Mouse (Mus musculus) bone marrow, adult 2 months (tissue): ENCODE results near the gene Cryl1. TPM values are rescaled to one million over a fixed set of nuclear protein-coding genes. Genes with fewer than 3 reads are reported as not detected.

ENCODE experiments used
- H3K27ac ChIP-seq: fragments of 200-500 bp; 2 replicates; pipeline ENCODE4 v1.5.1; 2012; ENCODE audit warnings: low read depth, mild to moderate bottlenecking, control low read depth, inconsistent platforms, low read length; ENCODE audit not compliant: control insufficient read depth, poor library complexity, insufficient read depth
- H3K4me1 ChIP-seq: fragments of 200-500 bp; 2 replicates; pipeline ENCODE4 v1.6.1; 2011; ENCODE audit warnings: low read length; ENCODE audit not compliant: control insufficient read depth, insufficient read depth
- H3K4me3 ChIP-seq: fragments of 200-500 bp; replicated peaks from 2 replicates; pipeline ENCODE3; 2011; ENCODE audit warnings: mild to moderate bottlenecking, low read depth, low read length, control low read depth; ENCODE audit not compliant: control insufficient read depth
- CTCF ChIP-seq: fragments of 200-500 bp; IDR thresholded peaks from 2 replicates; pipeline ENCODE4 v1.5.1; 2011; ENCODE audit warnings: low read length, control low read depth; ENCODE audit not compliant: control insufficient read depth, insufficient read depth
- POLR2A ChIP-seq: fragments of 200-500 bp; IDR thresholded peaks from 2 replicates; pipeline ENCODE4 v1.6.1; 2011; ENCODE audit warnings: low read depth, mild to moderate bottlenecking, control low read depth, low read length, borderline replicate concordance; ENCODE audit not compliant: control insufficient read depth
- WGBS: fragments of 180-500 bp; shearing (Covaris S2); methylation state at CpG from one replicate; pipeline ENCODE4 v1.1.7; 2018; 5-methylcytosine and 5-hydroxymethylcytosine counted together
- polyA plus RNA-seq: library from polyadenylated mRNA; stranded (reverse); fragments of >200 nt; gene quantifications from 2 replicates; pipeline ENCODE4 v1.2.4, GENCODE M21; 2011; ENCODE audit warnings: low replicate concordance; ENCODE audit not compliant: missing spikeins, insufficient read depth, insufficient read length

The Cryl1 gene
- polyA plus RNA-seq, 1 experiment = 8.3 TPM

DNA sequence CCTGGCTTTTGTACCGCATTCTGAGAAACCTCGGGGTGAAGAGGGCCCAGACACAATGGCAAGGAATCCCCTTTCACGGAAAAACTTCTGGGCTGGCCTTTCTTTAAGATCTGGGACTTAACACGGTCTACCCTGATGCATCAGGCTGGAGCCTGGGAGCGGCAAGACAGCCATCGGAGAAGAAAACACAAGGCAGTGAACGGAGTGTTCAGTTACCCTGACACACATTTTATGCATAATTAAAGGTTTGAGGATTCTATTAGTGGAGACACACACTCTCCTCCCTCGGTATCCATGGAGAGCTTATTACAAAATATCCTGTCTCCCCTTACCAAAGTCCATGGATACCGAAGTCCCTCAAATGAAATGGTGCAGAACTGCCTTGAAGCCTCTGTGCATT, 109.2 kb downstream of the Cryl1 start:
- 84% methylated on average over 9 of the region's 9 CpGs for WGBS
- Histone ChIP-seq H3K4me1 (no peaks in the 10 kb centered on the region), H3K4me3 (no peak overlapping the region), H3K27ac (no peak overlapping the region)
- TF ChIP-seq POLR2A = no peak
- TF ChIP-seq CTCF = no peak

DNA sequence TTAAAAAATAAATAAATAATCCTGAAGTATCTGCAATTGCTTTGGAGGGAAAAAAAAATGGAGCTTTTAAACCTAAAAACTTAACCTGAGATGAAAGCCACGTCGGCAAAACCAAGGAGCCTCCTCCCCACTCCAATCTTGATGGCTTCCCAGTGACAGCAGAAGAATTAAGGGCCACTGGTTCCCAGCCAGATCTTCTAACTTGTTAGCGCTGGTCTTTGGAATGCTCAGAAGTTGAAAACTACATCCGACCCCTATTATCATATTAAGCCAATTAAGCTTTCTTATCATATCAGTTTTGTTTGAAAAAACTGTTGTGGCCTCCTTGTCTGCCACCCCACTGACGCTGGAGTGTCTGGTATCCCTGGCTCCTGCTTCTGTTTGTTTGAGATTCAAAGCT, 114.5 kb downstream of the Cryl1 start:
- H3K4me1 ChIP-seq = no peaks in the 10 kb centered on the region
- H3K27ac ChIP-seq = no peak overlapping the region
- H3K4me3 ChIP-seq = no peak overlapping the region
- WGBS = 79% methylated on average over 5 of the region's 5 CpGs
- TF ChIP-seq POLR2A (no peak), CTCF (no peak)

DNA sequence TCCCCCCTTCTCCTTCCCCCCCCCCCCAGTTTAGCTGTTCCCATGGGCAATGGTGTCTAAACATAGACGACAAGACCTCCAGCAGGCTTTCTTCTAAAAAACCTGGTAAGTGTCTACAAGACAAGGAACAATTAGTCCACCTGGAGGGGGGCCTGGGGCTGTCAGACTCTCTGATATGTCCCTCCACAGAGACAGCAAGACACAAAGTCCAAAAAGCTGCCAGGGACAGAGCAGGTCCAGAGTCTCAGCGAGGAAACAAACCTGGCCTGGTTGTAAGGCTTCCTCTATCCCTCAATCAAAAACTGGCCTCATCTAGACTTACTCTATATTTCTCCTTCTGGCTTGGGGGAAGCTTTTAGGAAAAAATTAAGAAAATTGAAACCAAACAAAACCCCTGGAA, 115.7 kb downstream of the Cryl1 start:
- WGBS = 60% methylated on average over 2 of the region's 2 CpGs
- Histone ChIP-seq H3K4me1 (no peaks in the 10 kb centered on the region), H3K27ac (no peak overlapping the region), H3K4me3 (no peak overlapping the region)
- TF ChIP-seq POLR2A = no peak
- no peak for TF ChIP-seq CTCF

DNA sequence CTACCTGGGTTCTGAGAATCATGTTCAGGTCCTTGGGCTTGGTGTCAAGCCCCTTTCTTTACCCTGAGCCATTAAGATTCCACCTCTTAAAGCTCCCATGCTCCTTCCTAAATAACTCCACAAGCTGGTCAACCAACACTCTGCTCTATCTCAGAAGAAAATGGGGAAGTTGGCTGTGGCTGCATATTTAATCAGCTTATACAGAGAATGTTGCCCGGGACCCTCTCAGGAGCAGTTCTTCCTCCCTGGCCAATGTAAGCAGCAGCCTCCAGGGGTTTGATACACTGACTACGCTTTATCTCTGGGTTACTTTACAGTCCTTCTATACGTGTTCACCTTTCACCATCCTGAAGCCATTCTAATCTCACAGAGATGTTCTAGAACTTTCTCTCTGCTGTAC, 117.5 kb downstream of the Cryl1 start:
- 34% methylated on average over 3 of the region's 3 CpGs for WGBS
- Histone ChIP-seq H3K27ac (no peak overlapping the region), H3K4me1 (no peaks in the 10 kb centered on the region), H3K4me3 (no peak overlapping the region)
- no peak for TF ChIP-seq CTCF

DNA sequence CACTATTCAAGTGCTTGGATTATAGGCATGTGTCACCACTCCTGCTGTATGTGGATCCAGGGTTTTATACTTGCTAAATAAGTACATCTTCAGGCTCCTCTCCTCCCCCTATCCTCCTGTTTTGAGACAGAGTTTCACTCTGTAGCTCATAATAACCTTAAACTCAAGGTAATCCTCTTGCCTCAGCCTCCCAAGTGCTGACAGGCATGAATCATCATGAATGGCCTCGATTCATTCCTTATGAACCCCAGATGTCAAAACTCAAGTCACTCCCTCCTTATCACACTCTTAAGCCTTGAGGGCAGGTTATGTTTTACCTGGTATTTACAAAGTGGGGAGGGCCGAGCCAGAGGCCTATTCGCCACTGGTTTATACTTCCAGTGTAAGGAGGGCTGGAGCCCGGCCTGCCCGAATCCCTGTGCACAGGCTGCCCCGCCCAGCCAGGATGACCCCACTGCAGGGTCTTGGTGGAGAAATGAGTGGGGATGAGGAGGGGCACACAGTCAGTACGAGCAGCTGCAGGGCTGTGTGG, 121.8 kb downstream of the Cryl1 start:
- Histone ChIP-seq H3K4me3 (no peak overlapping the region), H3K4me1 (no peaks in the 10 kb centered on the region), H3K27ac (no peak overlapping the region)
- 79% methylated on average over 7 of the region's 7 CpGs for WGBS
- TF ChIP-seq POLR2A (no peak), CTCF (no peak)

DNA sequence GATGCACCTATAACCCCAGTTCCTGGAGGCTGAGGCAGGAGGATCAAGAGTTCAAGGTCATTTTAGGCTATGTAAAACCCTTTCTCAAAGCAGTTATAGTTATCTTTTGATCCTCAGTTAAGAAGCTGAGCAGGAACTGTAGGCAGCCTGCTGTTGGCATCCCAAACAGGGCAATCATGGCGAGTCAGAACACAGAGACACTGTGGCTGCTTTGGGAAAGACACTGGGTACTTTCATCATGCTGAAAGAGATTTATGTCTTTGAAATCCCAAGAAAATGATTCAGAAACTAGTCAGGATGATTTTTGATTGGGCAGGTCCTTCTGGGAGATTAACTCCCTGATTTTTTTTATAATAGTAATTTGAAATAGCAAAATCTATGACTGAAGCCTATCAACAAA, 126.0 kb downstream of the Cryl1 start:
- WGBS = 84% methylated on average over 1 of the region's 1 CpGs
- no peak overlapping the region for H3K27ac ChIP-seq
- no peak for TF ChIP-seq CTCF
- no peak for TF ChIP-seq POLR2A
- H3K4me1 ChIP-seq = no peaks in the 10 kb centered on the region
- H3K4me3 ChIP-seq = no peak overlapping the region

DNA sequence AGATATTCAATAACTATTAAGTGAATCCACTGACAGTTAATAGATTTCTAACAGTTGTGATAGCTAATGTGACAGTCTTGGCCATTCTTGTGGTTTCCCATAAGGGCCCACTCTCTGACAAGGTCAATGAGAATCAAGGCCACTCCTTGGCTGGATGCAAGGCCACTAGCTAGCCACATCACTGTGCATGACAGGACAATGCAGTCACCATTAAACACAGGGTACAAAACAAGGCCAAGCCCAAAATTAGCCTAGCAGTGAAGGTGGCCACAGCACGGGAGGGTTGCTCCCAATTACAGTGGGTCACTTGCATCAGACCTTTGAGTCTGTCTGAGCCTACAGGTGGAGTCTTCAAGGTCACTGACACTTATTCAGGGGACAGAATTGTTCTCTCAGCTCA, 126.5 kb downstream of the Cryl1 start:
- WGBS = 79% methylated on average over 1 of the region's 1 CpGs
- Histone ChIP-seq H3K4me1 (no peaks in the 10 kb centered on the region), H3K4me3 (no peak overlapping the region), H3K27ac (no peak overlapping the region)
- TF ChIP-seq CTCF = no peak

DNA sequence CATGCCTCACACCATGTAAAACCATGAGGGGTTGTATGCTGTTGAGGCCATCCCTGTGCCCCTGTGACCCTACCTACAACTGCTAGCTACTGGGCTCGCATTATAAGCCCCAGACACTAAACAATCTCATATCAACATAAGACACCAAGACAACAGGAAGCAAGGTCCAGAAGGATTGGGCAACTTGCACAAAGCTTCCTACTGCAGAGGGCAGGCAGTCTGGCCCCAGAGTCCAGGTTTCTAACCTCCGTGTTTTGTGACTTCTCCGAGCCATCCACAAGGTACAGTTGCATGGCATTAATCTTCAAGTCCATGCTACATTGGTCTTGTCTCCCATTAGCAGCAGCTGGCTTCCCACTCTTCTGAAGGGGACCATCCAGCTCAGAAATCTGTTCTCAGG, 129.4 kb downstream of the Cryl1 start:
- WGBS = 64% methylated on average over 3 of the region's 3 CpGs
- TF ChIP-seq POLR2A (no peak), CTCF (no peak)

DNA sequence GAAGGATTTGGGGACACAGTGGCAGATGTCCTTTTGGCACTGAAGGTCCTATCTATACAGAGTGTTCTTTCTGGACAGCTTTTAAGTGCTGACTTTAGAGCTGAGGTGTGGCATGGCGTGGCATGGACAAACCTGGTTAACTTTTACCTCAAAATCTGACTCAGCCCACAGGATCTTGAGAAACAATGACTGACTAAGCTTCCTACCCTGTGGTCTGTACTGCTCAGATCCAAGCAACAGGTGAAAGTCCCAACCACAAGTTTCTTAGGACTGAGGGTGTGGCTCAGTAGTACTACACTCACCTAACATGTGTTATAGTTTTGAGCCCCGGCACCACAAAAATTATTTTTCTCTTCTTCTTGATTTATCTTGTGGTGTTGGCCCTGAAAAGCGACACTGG, 130.0 kb downstream of the Cryl1 start:
- no peak overlapping the region for H3K4me3 ChIP-seq
- WGBS = 53% methylated on average over 3 of the region's 3 CpGs
- TF ChIP-seq POLR2A (no peak), CTCF (no peak)
- H3K4me1 ChIP-seq = no peaks in the 10 kb centered on the region; the same call in 1 of the 2 replicates
- no peak overlapping the region for H3K27ac ChIP-seq

More for the DNA sequence above, 129.4 kb downstream of the Cryl1 start:
- Histone ChIP-seq H3K4me3 (no peak overlapping the region), H3K27ac (no peak overlapping the region), H3K4me1 (no peaks in the 10 kb centered on the region; the same call in 1 of the 2 replicates)

DNA sequence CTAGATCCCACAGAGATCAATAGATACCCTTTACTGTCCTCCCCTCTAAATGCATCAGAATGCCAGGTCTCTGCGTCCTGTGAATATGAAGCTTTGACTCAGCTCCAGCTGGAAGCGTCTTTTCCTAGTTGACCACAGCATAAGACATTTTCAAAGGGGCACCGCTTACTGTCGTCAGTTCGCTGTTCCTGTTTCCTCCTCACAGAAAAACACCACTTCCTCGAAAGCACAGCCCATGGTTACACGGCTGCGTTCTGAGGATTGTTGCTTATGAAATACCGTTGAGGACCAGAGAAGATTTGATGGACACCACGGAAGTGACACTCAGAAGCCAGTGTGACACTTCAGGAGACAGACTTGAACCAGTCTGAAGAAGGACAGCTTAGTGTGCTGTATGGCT, 134.4 kb downstream of the Cryl1 start:
- 1% methylated on average over 10 of the region's 10 CpGs for WGBS
- no peaks in the 10 kb centered on the region; the same call in 1 of the 2 replicates for H3K4me1 ChIP-seq
- H3K27ac ChIP-seq = no peak overlapping the region
- TF ChIP-seq POLR2A (no peak), CTCF (no peak)
- H3K4me3 ChIP-seq = no peak overlapping the region
